Mouse (Mus musculus): ENCODE measurements at regions not wholly inside any gene's neighbourhood (a gene's known extent, or its start where the extent isn't known, plus 50 kb on each side); places are given as distances from the start of the nearest gene placed in this dataset.

- H3K27ac ChIP-seq, result no peak overlapping the region
- H3K4me1 ChIP-seq, result peaks cover 21% of the 10 kb centered on the region; the same call in 1 of the 2 replicates
- no peaks in the 10 kb centered on the region for H3K27me3 ChIP-seq
- 49% methylated on average over 10 of the region's 10 CpGs for WGBS
- ATAC-seq (ENCODE audit: insufficient number of reproducible peaks, low FRiP score, low TSS enrichment, low read depth), result no peak
- no peaks in the 10 kb centered on the region for H3K9me3 ChIP-seq
- no peak overlapping the region for H3K9ac ChIP-seq
- no peak overlapping the region for H3K4me2 ChIP-seq
- H3K36me3 ChIP-seq, result no peaks in the 10 kb centered on the region
- no peak overlapping the region for H3K4me3 ChIP-seq
These were observed 376.4 kb upstream of the Tnp1 start for GRCm38 (mm10) chr1:73392077-73392476.

DNA sequence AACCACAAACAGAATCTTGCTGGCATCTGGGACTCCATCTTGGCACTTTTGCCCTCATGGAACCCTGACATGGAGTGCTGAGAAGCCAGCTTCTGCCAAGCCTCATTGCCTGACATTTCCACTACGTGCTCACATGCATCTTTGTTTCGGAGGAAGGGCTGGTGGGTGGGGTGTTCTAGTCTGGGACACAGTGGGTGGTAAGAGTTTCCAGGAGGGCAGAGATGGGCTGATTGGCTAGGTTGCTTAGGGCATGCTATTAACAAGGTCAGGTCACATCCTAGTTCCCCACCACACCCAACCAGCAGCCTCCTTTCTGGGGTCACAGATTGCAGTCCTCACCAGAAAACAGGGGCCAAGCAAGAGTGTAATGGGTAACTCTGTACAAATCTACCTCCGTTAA is 374.3 kb upstream of the Tnp1 start:
- Histone ChIP-seq H3K4me2 (no peak overlapping the region), H3K9ac (no peak overlapping the region), H3K9me3 (no peaks in the 10 kb centered on the region), H3K4me1 (peaks cover 15% of the 10 kb centered on the region; the same call in 1 of the 2 replicates), H3K36me3 (no peaks in the 10 kb centered on the region), H3K4me3 (no peak overlapping the region), H3K27me3 (no peaks in the 10 kb centered on the region), H3K27ac (no peak overlapping the region)
- ATAC-seq (ENCODE audit: insufficient number of reproducible peaks, low FRiP score, low TSS enrichment, low read depth), result no peak
- 75% methylated on average over 3 of the region's 3 CpGs for WGBS

GRCm38 (mm10) chr1:73389174-73389573 is 373.5 kb upstream of the Tnp1 start:
- Histone ChIP-seq H3K4me2 (no peak overlapping the region), H3K4me3 (no peak overlapping the region), H3K27me3 (no peaks in the 10 kb centered on the region), H3K27ac (no peak overlapping the region), H3K9ac (no peak overlapping the region), H3K4me1 (peaks cover 11% of the 10 kb centered on the region; the same call in 1 of the 2 replicates), H3K9me3 (no peaks in the 10 kb centered on the region), H3K36me3 (no peaks in the 10 kb centered on the region)
- ATAC-seq (ENCODE audit: insufficient number of reproducible peaks, low FRiP score, low TSS enrichment, low read depth), result no peak
- WGBS, result 69% methylated on average over 3 of the region's 3 CpGs

DNA sequence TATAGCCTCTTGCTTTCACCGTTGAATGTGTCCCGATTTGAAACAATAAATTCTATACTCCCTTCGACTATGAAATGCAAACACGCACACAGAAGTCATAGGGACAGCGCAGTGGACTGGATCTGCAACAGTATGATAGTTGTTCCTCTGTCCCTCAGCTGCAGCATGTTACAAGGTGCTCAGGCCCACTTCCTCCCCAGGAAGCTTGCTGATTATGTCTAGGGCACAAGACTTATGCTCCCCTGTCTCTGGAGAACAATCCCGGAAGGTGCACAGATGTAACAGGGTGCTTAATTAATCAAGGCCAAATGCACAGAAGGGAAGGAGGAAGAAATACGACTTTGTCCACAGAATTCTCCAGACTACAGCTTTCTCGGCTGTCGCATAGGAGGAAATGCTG is 365.9 kb upstream of the Tnp1 start:
- H3K27ac ChIP-seq, result no peak overlapping the region
- no peak for ATAC-seq (ENCODE audit: insufficient number of reproducible peaks, low FRiP score, low TSS enrichment, low read depth)
- 43% methylated on average over 9 of the region's 9 CpGs for WGBS
- H3K4me1 ChIP-seq, result peaks cover 18% of the 10 kb centered on the region
- no peak overlapping the region for H3K9ac ChIP-seq
- no peaks in the 10 kb centered on the region for H3K36me3 ChIP-seq
- no peak overlapping the region for H3K4me3 ChIP-seq
- no peaks in the 10 kb centered on the region for H3K9me3 ChIP-seq
- H3K4me2 ChIP-seq, result no peak overlapping the region
- no peaks in the 10 kb centered on the region for H3K27me3 ChIP-seq

DNA sequence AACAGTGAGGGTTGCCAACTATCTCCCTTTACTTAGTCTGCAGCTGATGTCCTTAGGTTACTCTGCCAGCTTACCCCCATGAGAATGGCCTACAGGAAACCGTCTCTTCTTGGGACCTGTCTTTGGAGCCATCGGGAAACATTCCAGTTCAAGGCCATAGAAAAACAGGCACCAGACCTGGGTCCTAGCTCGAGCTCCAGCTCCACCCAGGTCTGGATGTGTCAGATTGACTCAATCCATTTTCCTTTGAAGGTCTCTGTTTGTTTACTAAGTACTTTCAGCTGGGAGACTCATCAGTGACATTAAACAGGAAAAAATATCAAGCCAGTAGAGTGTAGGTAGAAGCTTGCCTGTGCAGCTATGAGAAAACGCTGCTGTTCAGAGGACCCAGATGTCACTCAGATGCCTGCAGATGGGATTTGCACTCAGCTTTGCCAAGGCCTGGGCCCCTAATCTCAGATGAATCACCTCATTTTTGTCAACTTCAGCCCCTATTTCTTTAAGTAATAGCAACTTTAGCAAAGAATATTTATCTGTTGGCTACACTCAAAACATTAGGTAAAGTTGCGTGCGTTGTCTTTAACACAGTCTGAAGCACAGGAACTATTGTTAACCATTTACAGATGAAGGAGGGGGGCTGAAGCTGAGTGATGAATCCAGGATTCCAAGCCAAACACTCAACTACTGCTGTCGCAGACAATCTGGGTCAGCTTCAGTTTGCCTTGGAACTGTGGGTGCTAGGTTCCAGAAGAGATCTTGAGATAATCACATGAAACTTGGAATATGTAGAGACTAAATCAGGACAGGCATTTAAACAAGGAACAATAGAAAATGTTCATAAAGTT is 359.0 kb upstream of the Tnp1 start:
- no peak for ATAC-seq (ENCODE audit: insufficient number of reproducible peaks, low FRiP score, low TSS enrichment, low read depth)
- Histone ChIP-seq H3K36me3 (no peaks in the 10 kb centered on the region), H3K9ac (no peak overlapping the region), H3K9me3 (no peaks in the 10 kb centered on the region), H3K27ac (no peak overlapping the region), H3K4me3 (no peak overlapping the region), H3K27me3 (no peaks in the 10 kb centered on the region), H3K4me1 (peaks cover 6% of the 10 kb centered on the region), H3K4me2 (no peak overlapping the region)
- 74% methylated on average over 7 of the region's 7 CpGs for WGBS

GRCm38 (mm10) chr1:73368222-73368621 is 352.5 kb upstream of the Tnp1 start:
- peaks cover 18% of the 10 kb centered on the region for H3K4me1 ChIP-seq
- H3K9ac ChIP-seq, result no peak overlapping the region
- no peaks in the 10 kb centered on the region for H3K36me3 ChIP-seq
- 57% methylated on average over 5 of the region's 5 CpGs for WGBS
- no peak overlapping the region for H3K4me2 ChIP-seq
- no peak overlapping the region for H3K27ac ChIP-seq
- H3K4me3 ChIP-seq, result no peak overlapping the region
- ATAC-seq (ENCODE audit: insufficient number of reproducible peaks, low FRiP score, low TSS enrichment, low read depth), result no peak
- H3K9me3 ChIP-seq, result no peaks in the 10 kb centered on the region
- H3K27me3 ChIP-seq, result no peaks in the 10 kb centered on the region

DNA sequence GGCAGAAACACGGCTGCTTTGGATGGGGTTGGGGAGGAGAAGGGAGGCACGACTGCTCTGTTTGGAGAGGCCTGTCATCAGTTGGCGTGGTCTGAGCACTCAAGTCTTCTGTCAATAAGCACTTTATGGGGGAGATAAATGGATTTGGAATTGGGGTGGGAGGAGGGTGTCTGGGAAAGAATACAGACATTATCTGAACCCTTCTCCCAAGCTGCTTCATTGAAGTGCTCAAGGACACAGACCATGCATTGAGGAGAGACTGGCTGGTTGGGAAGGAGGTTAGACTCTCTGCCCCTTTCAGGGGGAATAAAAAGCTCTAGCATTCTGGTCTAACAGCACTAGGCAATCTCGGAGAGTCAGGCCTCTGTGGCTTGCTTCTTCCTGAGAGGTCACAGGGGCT is 350.1 kb upstream of the Tnp1 start:
- Histone ChIP-seq H3K36me3 (no peaks in the 10 kb centered on the region), H3K27ac (no peak overlapping the region), H3K9me3 (no peaks in the 10 kb centered on the region), H3K9ac (no peak overlapping the region), H3K4me2 (no peak overlapping the region), H3K27me3 (no peaks in the 10 kb centered on the region), H3K4me3 (no peak overlapping the region), H3K4me1 (peaks cover 38% of the 10 kb centered on the region)
- WGBS, result 62% methylated on average over 4 of the region's 4 CpGs
- ATAC-seq (ENCODE audit: insufficient number of reproducible peaks, low FRiP score, low TSS enrichment, low read depth), result no peak

DNA sequence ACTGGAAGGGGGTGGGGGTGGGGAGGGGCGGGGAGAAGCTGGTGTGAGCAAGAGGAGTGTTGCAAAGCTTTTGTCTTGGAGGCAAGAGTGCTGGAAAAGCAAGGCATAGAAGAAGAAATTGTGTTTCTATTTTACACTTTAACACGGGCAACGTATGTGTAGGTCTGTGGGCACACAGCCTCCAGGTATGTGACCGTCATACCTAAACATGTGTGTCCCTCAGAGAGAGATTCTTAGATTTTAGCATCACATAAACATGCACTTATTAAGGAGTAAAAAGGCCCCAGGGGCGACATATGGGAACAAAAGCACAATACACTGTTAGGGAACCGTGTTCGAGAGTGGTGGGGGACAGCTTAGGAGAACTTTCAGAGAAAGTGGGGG is 348.6 kb upstream of the Tnp1 start:
- H3K36me3 ChIP-seq, result no peaks in the 10 kb centered on the region
- peaks cover 38% of the 10 kb centered on the region for H3K4me1 ChIP-seq
- ATAC-seq (ENCODE audit: insufficient number of reproducible peaks, low FRiP score, low TSS enrichment, low read depth), result no peak
- no peaks in the 10 kb centered on the region for H3K9me3 ChIP-seq
- H3K9ac ChIP-seq, result no peak overlapping the region
- no peaks in the 10 kb centered on the region for H3K27me3 ChIP-seq
- H3K4me2 ChIP-seq, result no peak overlapping the region
- no peak overlapping the region for H3K4me3 ChIP-seq
- peak overlapping the region; percentile 88 for H3K27ac ChIP-seq
- WGBS, result 32% methylated on average over 7 of the region's 7 CpGs

GRCm38 (mm10) chr1:73363549-73364299 is 348.0 kb upstream of the Tnp1 start:
- H3K4me1 ChIP-seq, result peaks cover 38% of the 10 kb centered on the region
- H3K4me3 ChIP-seq, result no peak overlapping the region
- H3K9me3 ChIP-seq, result no peaks in the 10 kb centered on the region
- H3K27me3 ChIP-seq, result no peaks in the 10 kb centered on the region
- no peaks in the 10 kb centered on the region for H3K36me3 ChIP-seq
- no peak overlapping the region for H3K9ac ChIP-seq
- no peak overlapping the region for H3K4me2 ChIP-seq
- peak; percentile 84 for ATAC-seq (ENCODE audit: insufficient number of reproducible peaks, low FRiP score, low TSS enrichment, low read depth)
- 3% methylated on average over 7 of the region's 7 CpGs for WGBS
- H3K27ac ChIP-seq, result peak overlapping the region; percentile 88

GRCm38 (mm10) chr1:73362122-73362521 is 346.4 kb upstream of the Tnp1 start:
- Histone ChIP-seq H3K9me3 (no peaks in the 10 kb centered on the region), H3K27me3 (no peaks in the 10 kb centered on the region), H3K4me2 (no peak overlapping the region), H3K27ac (peak overlapping the region; percentile 72), H3K9ac (no peak overlapping the region), H3K4me1 (peaks cover 38% of the 10 kb centered on the region), H3K4me3 (no peak overlapping the region), H3K36me3 (no peaks in the 10 kb centered on the region)
- WGBS, result 34% methylated on average over 1 of the region's 1 CpGs
- ATAC-seq (ENCODE audit: insufficient number of reproducible peaks, low FRiP score, low TSS enrichment, low read depth), result peak; percentile 56

GRCm38 (mm10) chr1:73361300-73361699 is 345.6 kb upstream of the Tnp1 start:
- Histone ChIP-seq H3K9ac (no peak overlapping the region), H3K4me1 (peaks cover 38% of the 10 kb centered on the region), H3K27ac (peak overlapping the region; percentile 12; the same call in 1 of the 2 replicates), H3K4me3 (no peak overlapping the region), H3K4me2 (no peak overlapping the region), H3K27me3 (no peaks in the 10 kb centered on the region), H3K36me3 (no peaks in the 10 kb centered on the region), H3K9me3 (no peaks in the 10 kb centered on the region)
- no peak for ATAC-seq (ENCODE audit: insufficient number of reproducible peaks, low FRiP score, low TSS enrichment, low read depth)
- 36% methylated on average over 7 of the region's 7 CpGs for WGBS

DNA sequence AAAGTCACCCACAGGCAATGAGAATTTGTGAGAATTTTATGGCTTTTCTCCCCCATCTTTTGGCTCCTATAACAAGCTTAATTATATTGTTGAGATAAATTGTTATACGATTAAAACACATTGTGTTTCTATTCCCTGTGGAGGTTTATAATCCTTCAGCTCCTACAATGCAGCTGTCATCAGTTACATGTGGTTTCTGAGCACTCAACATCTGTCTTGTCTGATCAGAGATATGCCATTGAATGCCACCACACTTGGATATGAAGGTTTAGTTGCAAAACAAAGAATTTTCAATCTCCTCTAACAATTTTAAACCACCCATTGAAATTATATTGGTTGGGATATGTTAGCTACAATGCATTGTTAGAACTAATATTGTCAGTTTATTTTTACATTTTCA is 338.7 kb upstream of the Tnp1 start:
- Histone ChIP-seq H3K4me1 (no peaks in the 10 kb centered on the region), H3K27ac (no peak overlapping the region), H3K4me3 (no peak overlapping the region), H3K9ac (no peak overlapping the region), H3K9me3 (no peaks in the 10 kb centered on the region), H3K4me2 (no peak overlapping the region), H3K27me3 (no peaks in the 10 kb centered on the region), H3K36me3 (no peaks in the 10 kb centered on the region)
- 49% methylated on average over 1 of the region's 1 CpGs for WGBS
- ATAC-seq (ENCODE audit: insufficient number of reproducible peaks, low FRiP score, low TSS enrichment, low read depth), result no peak
